Mouse (Mus musculus) adrenal gland, adult (tissue): ENCODE results near the gene Slc13a3.

ENCODE experiments used
- DNase-seq, 2 experiments: peaks; one replicate each; pipeline ENCODE4 v3.0.0; 2022 to 2023; ENCODE audit warnings: low spot score in 1 of 2; ENCODE audit not compliant: inconsistent age in 2 of 2

The Slc13a3 gene

DNA sequence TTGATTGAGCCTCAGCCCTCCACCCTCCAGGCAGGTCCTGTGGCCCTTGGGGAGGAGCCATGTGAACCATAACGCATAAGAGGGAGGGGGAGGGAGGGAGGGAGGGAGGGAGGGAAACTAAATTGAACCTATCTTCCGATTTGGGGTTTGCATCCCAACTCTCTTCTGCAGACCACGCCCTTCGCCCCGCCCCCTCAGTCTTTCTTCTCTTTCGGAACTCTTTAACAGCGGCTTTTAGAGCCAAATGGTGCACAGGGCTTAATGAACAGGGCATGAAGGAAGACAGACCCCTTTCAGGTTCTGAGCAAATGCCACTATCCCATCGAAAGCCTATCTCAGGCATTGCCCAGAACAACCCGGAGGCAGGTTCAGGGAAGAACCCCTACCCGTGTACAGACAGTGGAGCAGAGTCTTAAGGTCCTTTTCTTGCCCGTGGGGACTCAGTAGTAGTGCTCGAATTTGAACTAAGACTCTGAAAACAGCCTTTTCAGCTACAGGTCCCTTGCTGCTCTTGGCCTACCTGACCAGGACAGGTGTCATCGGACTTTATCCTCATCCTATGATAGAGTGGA, 105.1 kb downstream of the Slc13a3 start:
- peak in 1 of 2 experiments; percentile 46 for DNase-seq

DNA sequence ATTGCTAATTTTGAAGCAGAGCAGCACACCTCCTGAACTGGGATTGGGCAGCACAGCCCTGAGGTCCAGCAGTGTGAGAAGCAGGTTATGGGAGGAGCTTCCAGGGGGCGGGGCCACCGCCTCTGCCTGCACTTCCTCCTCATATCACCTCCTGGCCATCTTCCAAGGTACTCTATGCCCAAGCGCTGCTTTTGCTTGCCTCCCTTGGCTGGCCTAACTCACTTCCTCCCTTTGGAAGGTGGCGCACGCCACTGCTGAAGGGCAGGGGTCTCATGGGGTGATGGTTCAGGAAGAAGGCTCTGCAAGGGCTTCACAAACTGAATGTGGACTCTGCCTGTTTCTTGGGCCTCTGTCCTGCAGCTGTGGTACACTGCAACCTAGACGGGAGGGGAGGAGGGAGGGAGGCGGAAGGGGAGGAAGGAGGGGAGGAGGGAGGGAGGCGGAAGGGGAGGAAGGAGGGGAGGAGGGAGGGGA, 105.9 kb downstream of the Slc13a3 start:
- DNase-seq: peak; percentile 44 to 63

DNA sequence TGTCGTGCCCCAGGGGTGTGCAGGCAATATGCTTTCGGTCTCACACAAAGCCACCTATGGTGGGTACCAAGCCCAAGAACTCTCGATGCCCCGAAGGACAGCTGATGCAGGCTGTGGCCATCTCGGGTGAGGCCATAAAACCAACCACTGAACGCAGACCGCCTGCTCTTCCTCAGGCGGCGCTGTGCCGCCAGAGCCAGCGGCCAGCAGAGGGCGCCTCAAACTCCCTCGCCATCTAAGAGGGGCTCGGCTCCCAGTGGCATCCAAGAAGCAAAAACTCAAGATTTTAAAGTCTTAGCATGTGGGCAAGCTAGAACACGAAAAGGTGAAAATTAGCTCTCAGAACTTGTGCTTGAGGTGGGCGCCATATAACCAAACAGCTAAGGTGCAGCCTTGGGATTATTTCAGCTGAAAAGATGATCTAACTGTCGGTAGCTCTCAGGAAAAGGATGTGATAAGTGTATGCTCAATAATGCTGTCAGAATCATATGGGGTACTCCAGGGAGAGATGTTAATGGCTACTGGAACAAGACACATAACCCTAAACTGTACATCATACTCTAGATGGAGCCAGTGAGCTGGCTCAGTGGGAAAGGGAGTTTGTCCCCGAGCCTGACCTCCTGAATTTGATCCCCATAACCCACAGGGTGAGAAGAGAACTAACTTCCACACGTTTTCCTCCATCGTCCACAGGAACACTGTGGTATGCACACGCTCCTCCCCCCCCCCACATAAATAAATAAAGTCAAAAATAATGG, 108.5 kb downstream of the Slc13a3 start:
- peak; percentile 43 to 76 for DNase-seq

DNA sequence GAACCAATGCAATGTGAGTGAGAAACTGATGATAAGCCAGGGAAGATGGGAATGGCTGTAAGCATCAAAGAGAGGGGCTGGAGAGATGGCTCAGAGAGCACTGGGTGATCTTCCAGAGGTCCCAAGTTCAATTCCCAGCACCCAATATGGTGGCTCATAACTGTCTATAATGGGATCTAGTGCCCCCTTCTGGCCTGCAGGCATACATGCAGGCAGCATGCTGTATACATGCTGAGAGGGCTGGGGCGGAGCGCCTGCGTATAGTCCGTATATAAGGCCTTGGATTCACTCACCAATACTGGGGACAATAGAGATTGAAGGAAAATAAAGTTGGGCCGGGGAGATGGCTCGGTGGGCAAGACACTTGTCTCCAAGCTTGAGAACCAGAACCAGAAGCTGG, 109.7 kb downstream of the Slc13a3 start:
- no peak for DNase-seq

DNA sequence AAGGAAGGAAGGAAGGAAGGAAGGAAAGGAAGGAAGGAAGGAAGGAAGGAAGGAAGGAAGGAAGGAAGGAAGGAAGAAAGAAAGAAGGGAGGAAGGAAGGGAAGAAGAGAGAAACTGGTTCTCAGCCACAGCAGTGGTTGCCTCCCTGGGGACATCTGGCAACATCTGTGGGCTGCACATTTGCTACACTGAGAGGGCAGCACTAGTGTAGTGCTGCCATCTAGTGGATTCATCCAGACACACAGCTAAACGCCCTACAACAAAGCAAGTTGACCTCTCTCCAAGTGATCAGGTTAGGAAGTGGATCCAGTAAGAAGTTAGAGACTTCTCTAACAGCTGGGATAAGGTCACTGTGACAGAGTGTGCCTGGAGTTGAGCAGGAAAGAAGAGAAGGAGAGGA, 112.2 kb downstream of the Slc13a3 start:
- DNase-seq: peak; percentile 40 to 75
